Mouse (Mus musculus): ENCODE results near the gene Zzz3.

DNA sequence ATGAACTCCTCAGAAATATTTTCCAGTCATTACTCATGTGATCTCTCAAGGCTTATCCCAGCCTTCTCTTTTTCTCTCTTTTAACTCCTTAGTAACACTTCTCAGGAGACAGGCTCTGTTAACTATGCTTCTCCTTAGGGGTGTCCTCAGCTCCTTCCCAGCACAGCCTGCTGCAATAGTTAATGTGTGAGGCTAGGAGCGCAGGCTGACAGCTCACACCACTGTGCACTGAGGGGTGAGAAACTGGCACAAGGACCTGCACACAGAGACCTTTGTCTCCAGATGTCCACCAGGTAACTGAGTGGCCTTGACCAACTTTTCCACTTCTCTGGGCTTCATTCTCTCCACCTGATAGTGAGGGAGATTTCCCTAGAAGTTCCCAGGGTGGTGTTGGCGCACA, 102.6 kb downstream of the Zzz3 start:
- TF ChIP-seq CTCF (IDR thresholded peaks at IDR 0.05; ENCODE audit: insufficient read depth, low read depth, low read length) (no peak), POLR2A (IDR thresholded peaks at IDR 0.05; ENCODE audit: insufficient read depth, low read depth, low read length) (no peak)
